Mouse (Mus musculus) neural tube, embryonic 14.5 days (tissue): ENCODE results near the gene Polk. TPM values are rescaled to one million over a fixed set of nuclear protein-coding genes. Genes with fewer than 3 reads are reported as not detected.
A peak's percentile ranks its signal among the peaks of the same experiment; 100 is the strongest.

Experiments used
- ATAC-seq: fragments of 200-750 bp; cut with Nextera tagmentation; 2 replicates; pipeline ENCODE4 v1.8.0; 2017; ENCODE audit warnings: low read depth, mild to moderate bottlenecking, moderate TSS enrichment, moderate library complexity
- H3K27ac ChIP-seq: fragments of 300-500 bp; sonication (generic); 2 replicates; pipeline ENCODE4 v1.5.1; 2014; ENCODE audit warnings: low read depth, mild to moderate bottlenecking, control low read depth, low read length, moderate library complexity, mixed read lengths
- H3K27me3 ChIP-seq: fragments of 300-500 bp; sonication (generic); 2 replicates; pipeline ENCODE4 v1.6.1; 2014; ENCODE audit warnings: low read length; ENCODE audit not compliant: control insufficient read depth, insufficient read depth
- H3K36me3 ChIP-seq: fragments of 300-500 bp; sonication (generic); 2 replicates; pipeline ENCODE4 v1.6.1; 2014; ENCODE audit warnings: low read length, mixed read lengths; ENCODE audit not compliant: control insufficient read depth, insufficient read depth
- H3K4me1 ChIP-seq: fragments of 300-500 bp; sonication (generic); 2 replicates; pipeline ENCODE4 v1.6.1; 2014; ENCODE audit warnings: low read length; ENCODE audit not compliant: control insufficient read depth, insufficient read depth
- H3K4me2 ChIP-seq: fragments of 300-500 bp; sonication (generic); 2 replicates; pipeline ENCODE4 v1.6.1; 2014; ENCODE audit warnings: mild to moderate bottlenecking, low read depth, low read length, control low read depth
- H3K4me3 ChIP-seq: fragments of 300-500 bp; sonication (generic); 2 replicates; pipeline ENCODE4 v1.5.1; 2014; ENCODE audit warnings: low read depth, low read length, control low read depth, mixed read lengths
- H3K9ac ChIP-seq: fragments of 300-500 bp; sonication (generic); replicated peaks from 2 replicates; pipeline ENCODE4 v1.6.1; 2014; ENCODE audit warnings: low read depth, mild to moderate bottlenecking, control low read depth, low read length, mixed read lengths
- H3K9me3 ChIP-seq: fragments of 300-500 bp; sonication (generic); 2 replicates; pipeline ENCODE4 v1.6.1; 2016; ENCODE audit warnings: low read length; ENCODE audit not compliant: control insufficient read depth
- WGBS: fragments of 180-500 bp; shearing (Covaris S2); extraction: QIAGEN DNeasy Blood & Tissue Kit; methylation state at CpG from one replicate; pipeline ENCODE4 v1.1.7; 2014; 5-methylcytosine and 5-hydroxymethylcytosine counted together
- polyA plus RNA-seq: library from polyadenylated mRNA; unstranded; fragments of >200 nt; fragmentation: Nextera tagmentation; extraction: Ambion mirVana; gene quantifications from 2 replicates; pipeline ENCODE4 v1.2.1, GENCODE M21; 2014

Gene Polk
- polyA plus RNA-seq, 1 experiment from 2014 or later: 6.7 TPM

GRCm38 (mm10) chr13:96567977-96568376 lies 25.6 kb upstream of the Polk start:
- ATAC-seq: no peak
- no peak overlapping the region for H3K27ac ChIP-seq
- no peak overlapping the region for H3K9ac ChIP-seq
- WGBS: 62% methylated on average over 6 of the region's 6 CpGs
- H3K27me3 ChIP-seq: no peaks in the 10 kb centered on the region
- H3K36me3 ChIP-seq: 0 out of 2 replicates have a peak, but pooled peaks cover 3% of the 10 kb centered on the region
- H3K4me2 ChIP-seq: no peak overlapping the region
- H3K4me3 ChIP-seq: no peak overlapping the region
- no peaks in the 10 kb centered on the region for H3K9me3 ChIP-seq
- no peaks in the 10 kb centered on the region for H3K4me1 ChIP-seq

GRCm38 (mm10) chr13:96555099-96555498 lies 12.7 kb upstream of the Polk start:
- no peak for ATAC-seq
- 96% methylated on average over 3 of the region's 3 CpGs for WGBS
- Histone ChIP-seq H3K27ac (no peak overlapping the region), H3K9me3 (no peaks in the 10 kb centered on the region), H3K4me1 (no peaks in the 10 kb centered on the region), H3K27me3 (no peaks in the 10 kb centered on the region), H3K4me2 (no peak overlapping the region), H3K36me3 (no peaks in the 10 kb centered on the region), H3K4me3 (no peak overlapping the region), H3K9ac (no peak overlapping the region)

GRCm38 (mm10) chr13:96547941-96548340 lies 5.6 kb upstream of the Polk start:
- whole genome bisulfite sequencing: 54% methylated on average over 4 of the region's 4 CpGs

GRCm38 (mm10) chr13:96547250-96547649 lies 4.9 kb upstream of the Polk start:
- Histone ChIP-seq H3K4me1 (peaks cover 7% of the 10 kb centered on the region), H3K9ac (no peak overlapping the region), H3K4me2 (no peak overlapping the region), H3K9me3 (no peaks in the 10 kb centered on the region), H3K36me3 (no peaks in the 10 kb centered on the region), H3K27me3 (no peaks in the 10 kb centered on the region), H3K4me3 (no peak overlapping the region), H3K27ac (no peak overlapping the region)
- no peak for ATAC-seq
- WGBS: 92% methylated on average over 1 of the region's 1 CpGs

More at GRCm38 (mm10) chr13:96547941-96548340, 5.6 kb upstream of the Polk start:
- H3K27me3 ChIP-seq: no peaks in the 10 kb centered on the region
- H3K4me1 ChIP-seq: peaks cover 7% of the 10 kb centered on the region
- no peak for ATAC-seq
- no peak overlapping the region for H3K27ac ChIP-seq
- H3K9me3 ChIP-seq: no peaks in the 10 kb centered on the region
- no peaks in the 10 kb centered on the region for H3K36me3 ChIP-seq
- no peak overlapping the region for H3K4me3 ChIP-seq
- H3K9ac ChIP-seq: no peak overlapping the region
- no peak overlapping the region for H3K4me2 ChIP-seq

GRCm38 (mm10) chr13:96544506-96544905 lies 2.1 kb upstream of the Polk start:
- WGBS: 78% methylated on average over 2 of the region's 2 CpGs
- Histone ChIP-seq H3K9ac (no peak overlapping the region), H3K27me3 (no peaks in the 10 kb centered on the region), H3K27ac (no peak overlapping the region), H3K4me1 (peaks cover 7% of the 10 kb centered on the region), H3K4me3 (no peak overlapping the region), H3K4me2 (no peak overlapping the region), H3K36me3 (no peaks in the 10 kb centered on the region), H3K9me3 (no peaks in the 10 kb centered on the region)
- no peak for ATAC-seq

GRCm38 (mm10) chr13:96542901-96543891 lies 817 bp upstream of the Polk start:
- H3K9ac ChIP-seq: peak overlapping the region; percentile 83
- H3K36me3 ChIP-seq: no peaks in the 10 kb centered on the region
- no peaks in the 10 kb centered on the region for H3K9me3 ChIP-seq
- peak overlapping the region; percentile 96 for H3K27ac ChIP-seq
- peak overlapping the region; percentile 72 for H3K4me2 ChIP-seq
- no peak; the same call in 1 of the 2 replicates for ATAC-seq
- H3K4me3 ChIP-seq: peak overlapping the region; percentile 93
- WGBS: under 1% methylated on average over 57 of the region's 73 CpGs
- peaks cover 7% of the 10 kb centered on the region for H3K4me1 ChIP-seq
- H3K27me3 ChIP-seq: no peaks in the 10 kb centered on the region

GRCm38 (mm10) chr13:96541381-96541780 lies 998 bp downstream of the Polk start:
- Histone ChIP-seq H3K9ac (no peak overlapping the region), H3K4me1 (peaks cover 7% of the 10 kb centered on the region), H3K9me3 (no peaks in the 10 kb centered on the region), H3K4me2 (peak overlapping the region; percentile 72; the same call in 1 of the 2 replicates), H3K27me3 (no peaks in the 10 kb centered on the region), H3K27ac (no peak overlapping the region), H3K36me3 (no peaks in the 10 kb centered on the region), H3K4me3 (peak overlapping the region; percentile 93; the same call in 1 of the 2 replicates)
- 52% methylated on average over 2 of the region's 2 CpGs for WGBS
- no peak for ATAC-seq

- H3K4me1 ChIP-seq: no peaks in the 10 kb centered on the region
- ATAC-seq: no peak
- no peak overlapping the region for H3K9ac ChIP-seq
- H3K4me2 ChIP-seq: no peak overlapping the region
- no peak overlapping the region for H3K27ac ChIP-seq
- no peaks in the 10 kb centered on the region for H3K9me3 ChIP-seq
- no peaks in the 10 kb centered on the region for H3K36me3 ChIP-seq
- no peaks in the 10 kb centered on the region for H3K27me3 ChIP-seq
- WGBS: 91% methylated on average over 3 of the region's 3 CpGs
- no peak overlapping the region for H3K4me3 ChIP-seq
These were observed 4.3 kb downstream of the Polk start for GRCm38 (mm10) chr13:96538103-96538502.
